Mouse (Mus musculus) liver, embryonic 14.5 days (tissue): ENCODE results near the gene Prr12. TPM values are rescaled to one million over a fixed set of nuclear protein-coding genes. Genes with fewer than 3 reads are reported as not detected.

Source experiments
- ATAC-seq: fragments of 200-750 bp; cut with Nextera tagmentation; 2 replicates; pipeline ENCODE4 v1.8.0; 2017; ENCODE audit warnings: moderate number of reproducible peaks, mild to moderate bottlenecking, moderate library complexity; ENCODE audit not compliant: insufficient read depth
- DNase-seq, 3 experiments: peaks; one replicate each; pipeline ENCODE4 v3.0.0-alpha.2; 2012 to 2013; ENCODE audit warnings: low read depth in 3 of 3, low spot score in 3 of 3
- H3K27ac ChIP-seq: fragments of 300-500 bp; sonication (generic); 2 replicates; pipeline ENCODE4 v1.5.1; 2014; ENCODE audit warnings: moderate library complexity, mild to moderate bottlenecking, control low read depth, inconsistent platforms
- H3K27me3 ChIP-seq: fragments of 300-500 bp; sonication (generic); 2 replicates; pipeline ENCODE4 v1.6.1; 2014; ENCODE audit warnings: mild to moderate bottlenecking, low read length, moderate library complexity; ENCODE audit not compliant: control insufficient read depth, insufficient read depth
- H3K36me3 ChIP-seq: fragments of 300-500 bp; sonication (generic); replicated peaks from 2 replicates; pipeline ENCODE4 v1.6.1; 2014; ENCODE audit warnings: low read depth; ENCODE audit not compliant: control insufficient read depth, insufficient read depth
- H3K4me1 ChIP-seq, 2 experiments: fragments of 200-500 bp in 1 of 2; fragments of 300-500 bp in 1 of 2; sonication (generic) in 1 of 2; replicated peaks; 2 replicates each; pipeline ENCODE4 v1.6.1; 2012 to 2014; ENCODE audit warnings: antibody characterized with exemption in 1 of 2, inconsistent platforms in 1 of 2, low read length in 1 of 2; ENCODE audit not compliant: control insufficient read depth in 2 of 2, insufficient read depth in 2 of 2
- H3K4me2 ChIP-seq: fragments of 300-500 bp; sonication (generic); 2 replicates; pipeline ENCODE4 v1.6.1; 2014; ENCODE audit warnings: low read depth, mild to moderate bottlenecking, control low read depth, moderate library complexity
- H3K4me3 ChIP-seq, 2 experiments: fragments of 200-500 bp in 1 of 2; fragments of 300-500 bp in 1 of 2; sonication (generic) in 1 of 2; 2 replicates each; pipeline ENCODE4 v1.5.1; 2012 to 2014; ENCODE audit warnings: low read depth in 2 of 2, low read length in 2 of 2, mild to moderate bottlenecking in 2 of 2, control low read depth in 1 of 2, inconsistent platforms in 1 of 2, moderate library complexity in 1 of 2; ENCODE audit not compliant: insufficient read depth in 1 of 2
- H3K9ac ChIP-seq: fragments of 300-500 bp; sonication (generic); replicated peaks from 2 replicates; pipeline ENCODE4 v1.6.1; 2014; ENCODE audit warnings: mild to moderate bottlenecking, control low read depth, moderate library complexity
- H3K9me3 ChIP-seq: fragments of 300-500 bp; sonication (generic); 2 replicates; pipeline ENCODE4 v1.6.1; 2016; ENCODE audit warnings: low read length, mixed read lengths; ENCODE audit not compliant: control insufficient read depth
- CTCF ChIP-seq: IDR thresholded peaks from 2 replicates; pipeline ENCODE4 v1.5.1; 2016; ENCODE audit warnings: antibody characterized with exemption, low read depth, control low read depth
- EP300 ChIP-seq: IDR thresholded peaks from 2 replicates; pipeline ENCODE4 v1.6.1; 2016; ENCODE audit warnings: antibody characterized with exemption, low read depth
- WGBS: fragments of 180-500 bp; shearing (Covaris S2); extraction: QIAGEN DNeasy Blood & Tissue Kit; methylation state at CpG from one replicate; pipeline ENCODE4 v1.1.7; 2014; ENCODE audit not compliant: insufficient replicate concordance; 5-methylcytosine and 5-hydroxymethylcytosine counted together
- microRNA-seq: library from miRNA; unstranded; fragments of <30 nt; microRNA quantifications from one replicate; pipeline ENCODE4, GENCODE M21; 2016
- polyA plus RNA-seq, 2 experiments: library from polyadenylated mRNA; depleted of rRNA in 1 of 2; stranded (reverse) in 1 of 2; unstranded in 1 of 2; fragments of >200 nt; fragmentation: Nextera tagmentation in 1 of 2; extraction: Ambion mirVana in 1 of 2; gene quantifications; 2 replicates each; pipeline versions ENCODE4 v1.2.1 to v1.2.3; 2012 to 2014

Gene Prr12
- polyA plus RNA-seq, 2 experiments = 1.9 to 2.6 TPM

GRCm38 (mm10) chr7:44983944-44984832, 68.5 kb downstream of the Prr12 start:
- peak overlapping the region; percentile 79 for H3K4me2 ChIP-seq
- no peaks in the 10 kb centered on the region for H3K27me3 ChIP-seq
- ATAC-seq (no peak), DNase-seq (no peak)
- no peak overlapping the region for H3K4me3 ChIP-seq
- H3K36me3 ChIP-seq = peaks cover 19% of the 10 kb centered on the region
- H3K27ac ChIP-seq = peak overlapping the region; percentile 1
- H3K9me3 ChIP-seq = no peaks in the 10 kb centered on the region
- TF ChIP-seq CTCF (no peak), EP300 (no peak)
- WGBS = 76% methylated on average over 7 of the region's 7 CpGs
- H3K9ac ChIP-seq = no peak overlapping the region
- peaks cover 3 to 16% of the 10 kb centered on the region in 2 experiments; a peak in 3 of 4 replicates for H3K4me1 ChIP-seq

GRCm38 (mm10) chr7:44983085-44983484, 69.6 kb downstream of the Prr12 start:
- no peak overlapping the region for H3K4me3 ChIP-seq
- DNase-seq (peak; percentile 59 to 69 (median 61)), ATAC-seq (no peak)
- TF ChIP-seq EP300 (no peak), CTCF (peak; percentile 99)
- H3K27ac ChIP-seq = no peak overlapping the region
- H3K4me1 ChIP-seq = peaks cover 3 to 13% of the 10 kb centered on the region in 2 experiments; a peak in 3 of 4 replicates
- H3K9ac ChIP-seq = no peak overlapping the region
- no peaks in the 10 kb centered on the region for H3K9me3 ChIP-seq
- 21% methylated on average over 6 of the region's 6 CpGs for WGBS
- peaks cover 27% of the 10 kb centered on the region for H3K36me3 ChIP-seq
- H3K27me3 ChIP-seq = no peaks in the 10 kb centered on the region
- H3K4me2 ChIP-seq = no peak overlapping the region

GRCm38 (mm10) chr7:44981539-44981938, 71.1 kb downstream of the Prr12 start:
- Histone ChIP-seq H3K27me3 (no peaks in the 10 kb centered on the region), H3K4me1 (peaks cover 3 to 5% of the 10 kb centered on the region in 2 experiments; a peak in 2 of 4 replicates), H3K4me3 (no peak overlapping the region), H3K9ac (no peak overlapping the region), H3K4me2 (no peak overlapping the region), H3K27ac (no peak overlapping the region), H3K9me3 (no peaks in the 10 kb centered on the region), H3K36me3 (peaks cover 40% of the 10 kb centered on the region)
- TF ChIP-seq EP300 (no peak), CTCF (no peak)
- DNase-seq (no peak), ATAC-seq (no peak)
- WGBS = 81% methylated on average over 8 of the region's 8 CpGs

- peaks cover 7 to 11% of the 10 kb centered on the region in 2 experiments; a peak in 3 of 4 replicates for H3K4me1 ChIP-seq
- no peaks in the 10 kb centered on the region for H3K9me3 ChIP-seq
- peaks cover 40% of the 10 kb centered on the region for H3K36me3 ChIP-seq
- DNase-seq (no peak), ATAC-seq (no peak)
- H3K27me3 ChIP-seq = no peaks in the 10 kb centered on the region
- 80% methylated on average over 3 of the region's 3 CpGs for WGBS
- no peak overlapping the region for H3K4me3 ChIP-seq
- no peak for TF ChIP-seq EP300
- TF ChIP-seq CTCF = peak; percentile 24
- H3K27ac ChIP-seq = no peak overlapping the region
- H3K4me2 ChIP-seq = no peak overlapping the region
- no peak overlapping the region for H3K9ac ChIP-seq
Observed at GRCm38 (mm10) chr7:44978300-44978699, 74.4 kb downstream of the Prr12 start.

Small RNA genes within 50 kb of the gene (microRNA-seq; reads per million reads assigned to microRNA genes)
- gene Mir7054 = not detected

Other genes starting within 250 kb of the Prr12 start
Only the 30 nearest of the 36 such genes appear.
- 12.7 and 14.3 TPM in 2 replicates for gene Pnkp, start 195.7 kb downstream of the Prr12 start, polyA plus RNA-seq (2012; rRNA removed)
- 15.6 and 17.0 TPM in 2 replicates for gene Pnkp, start 195.7 kb downstream of the Prr12 start, polyA plus RNA-seq (2014; fragmentation: Nextera tagmentation; extraction: Ambion mirVana)
- gene Ptov1, start 183.1 kb downstream of the Prr12 start, polyA plus RNA-seq (2012; rRNA removed) = 47.3 and 54.1 TPM in 2 replicates
- 35.0 and 42.1 TPM in 2 replicates for gene Ptov1, start 183.1 kb downstream of the Prr12 start, polyA plus RNA-seq (2014; fragmentation: Nextera tagmentation; extraction: Ambion mirVana)
- 29.3 and 35.1 TPM in 2 replicates for gene Med25, start 160.2 kb downstream of the Prr12 start, polyA plus RNA-seq (2012; rRNA removed)
- gene Med25, start 160.2 kb downstream of the Prr12 start, polyA plus RNA-seq (2014; fragmentation: Nextera tagmentation; extraction: Ambion mirVana) = 24.2 and 27.1 TPM in 2 replicates
- gene Fuz, start 156.8 kb downstream of the Prr12 start, polyA plus RNA-seq (2012; rRNA removed) = 5.9 and 6.5 TPM in 2 replicates
- gene Fuz, start 156.8 kb downstream of the Prr12 start, polyA plus RNA-seq (2014; fragmentation: Nextera tagmentation; extraction: Ambion mirVana) = 5.0 and 5.5 TPM in 2 replicates
- 62.2 and 67.6 TPM in 2 replicates for gene Ap2a1, start 123.4 kb downstream of the Prr12 start, polyA plus RNA-seq (2012; rRNA removed)
- gene Ap2a1, start 123.4 kb downstream of the Prr12 start, polyA plus RNA-seq (2014; fragmentation: Nextera tagmentation; extraction: Ambion mirVana) = 69.6 and 74.2 TPM in 2 replicates
- 0.07 and 0.22 TPM in 2 replicates for gene Tsks, start 109.7 kb downstream of the Prr12 start, polyA plus RNA-seq (2012; rRNA removed)
- 0.05 TPM in 1 of 2 replicates, not detected in the other for gene Tsks, start 109.7 kb downstream of the Prr12 start, polyA plus RNA-seq (2014; fragmentation: Nextera tagmentation; extraction: Ambion mirVana)
- 2.5 and 3.0 TPM in 2 replicates for gene Cpt1c, start 78.0 kb downstream of the Prr12 start, polyA plus RNA-seq (2012; rRNA removed)
- gene Cpt1c, start 78.0 kb downstream of the Prr12 start, polyA plus RNA-seq (2014; fragmentation: Nextera tagmentation; extraction: Ambion mirVana) = 0.80 and 1.3 TPM in 2 replicates
- gene Prmt1, start 66.3 kb downstream of the Prr12 start, polyA plus RNA-seq (2012; rRNA removed) = 168 and 174 TPM in 2 replicates
- gene Prmt1, start 66.3 kb downstream of the Prr12 start, polyA plus RNA-seq (2014; fragmentation: Nextera tagmentation; extraction: Ambion mirVana) = 50.4 and 51.2 TPM in 2 replicates
- 40.3 and 41.0 TPM in 2 replicates for gene Irf3, start 55.2 kb downstream of the Prr12 start, polyA plus RNA-seq (2012; rRNA removed)
- 28.0 and 32.1 TPM in 2 replicates for gene Irf3, start 55.2 kb downstream of the Prr12 start, polyA plus RNA-seq (2014; fragmentation: Nextera tagmentation; extraction: Ambion mirVana)
- 11.4 and 14.4 TPM in 2 replicates for gene Bcl2l12, start 54.2 kb downstream of the Prr12 start, polyA plus RNA-seq (2012; rRNA removed)
- 11.7 and 11.9 TPM in 2 replicates for gene Bcl2l12, start 54.2 kb downstream of the Prr12 start, polyA plus RNA-seq (2014; fragmentation: Nextera tagmentation; extraction: Ambion mirVana)
- gene Scaf1, start 36.5 kb downstream of the Prr12 start, polyA plus RNA-seq (2012; rRNA removed) = 16.2 and 16.9 TPM in 2 replicates
- gene Scaf1, start 36.5 kb downstream of the Prr12 start, polyA plus RNA-seq (2014; fragmentation: Nextera tagmentation; extraction: Ambion mirVana) = 11.0 and 14.5 TPM in 2 replicates
- gene Rras, start 34.9 kb downstream of the Prr12 start, polyA plus RNA-seq (2012; rRNA removed) = 16.3 and 19.7 TPM in 2 replicates
- gene Rras, start 34.9 kb downstream of the Prr12 start, polyA plus RNA-seq (2014; fragmentation: Nextera tagmentation; extraction: Ambion mirVana) = 15.4 and 20.6 TPM in 2 replicates
- 24.5 and 26.4 TPM in 2 replicates for gene Nosip, start 9.5 kb upstream of the Prr12 start, polyA plus RNA-seq (2012; rRNA removed)
- gene Nosip, start 9.5 kb upstream of the Prr12 start, polyA plus RNA-seq (2014; fragmentation: Nextera tagmentation; extraction: Ambion mirVana) = 23.1 and 27.4 TPM in 2 replicates
- gene Prrg2, start 9.8 kb upstream of the Prr12 start, polyA plus RNA-seq (2012; rRNA removed) = 8.5 and 10.1 TPM in 2 replicates
- 6.2 and 7.3 TPM in 2 replicates for gene Prrg2, start 9.8 kb upstream of the Prr12 start, polyA plus RNA-seq (2014; fragmentation: Nextera tagmentation; extraction: Ambion mirVana)
- gene Rcn3, start 39.3 kb upstream of the Prr12 start, polyA plus RNA-seq (2012; rRNA removed) = 20.1 and 20.6 TPM in 2 replicates
- gene Rcn3, start 39.3 kb upstream of the Prr12 start, polyA plus RNA-seq (2014; fragmentation: Nextera tagmentation; extraction: Ambion mirVana) = 19.2 and 21.5 TPM in 2 replicates
- gene Fcgrt, start 51.0 kb upstream of the Prr12 start, polyA plus RNA-seq (2012; rRNA removed) = 14.9 and 16.3 TPM in 2 replicates
- gene Fcgrt, start 51.0 kb upstream of the Prr12 start, polyA plus RNA-seq (2014; fragmentation: Nextera tagmentation; extraction: Ambion mirVana) = 35.5 and 35.6 TPM in 2 replicates
- gene Rps11, start 71.6 kb upstream of the Prr12 start, polyA plus RNA-seq (2012; rRNA removed) = 309 and 366 TPM in 2 replicates
- gene Rps11, start 71.6 kb upstream of the Prr12 start, polyA plus RNA-seq (2014; fragmentation: Nextera tagmentation; extraction: Ambion mirVana) = 989 and 1,016 TPM in 2 replicates
- 534 and 909 TPM in 2 replicates for gene Rpl13a, start 75.9 kb upstream of the Prr12 start, polyA plus RNA-seq (2012; rRNA removed)
- gene Rpl13a, start 75.9 kb upstream of the Prr12 start, polyA plus RNA-seq (2014; fragmentation: Nextera tagmentation; extraction: Ambion mirVana) = 992 and 1,027 TPM in 2 replicates
- 0.03 TPM in 1 of 2 replicates, not detected in the other for gene Gm45713, start 83.3 kb upstream of the Prr12 start, polyA plus RNA-seq (2012; rRNA removed)
- gene Gm45713, start 83.3 kb upstream of the Prr12 start, polyA plus RNA-seq (2014; fragmentation: Nextera tagmentation; extraction: Ambion mirVana) = 0.15 and 0.63 TPM in 2 replicates
- 12.1 and 13.4 TPM in 2 replicates for gene Flt3l, start 83.6 kb upstream of the Prr12 start, polyA plus RNA-seq (2012; rRNA removed)
- 3.9 and 5.5 TPM in 2 replicates for gene Flt3l, start 83.6 kb upstream of the Prr12 start, polyA plus RNA-seq (2014; fragmentation: Nextera tagmentation; extraction: Ambion mirVana)
- 38.3 and 43.3 TPM in 2 replicates for gene Pih1d1, start 101.4 kb upstream of the Prr12 start, polyA plus RNA-seq (2012; rRNA removed)
- gene Pih1d1, start 101.4 kb upstream of the Prr12 start, polyA plus RNA-seq (2014; fragmentation: Nextera tagmentation; extraction: Ambion mirVana) = 44.3 and 45.8 TPM in 2 replicates
- 17.9 and 19.8 TPM in 2 replicates for gene Aldh16a1, start 101.7 kb upstream of the Prr12 start, polyA plus RNA-seq (2012; rRNA removed)
- 20.9 and 23.1 TPM in 2 replicates for gene Aldh16a1, start 101.7 kb upstream of the Prr12 start, polyA plus RNA-seq (2014; fragmentation: Nextera tagmentation; extraction: Ambion mirVana)
- 0.01 TPM in 2 replicates for gene Slc17a7, start 111.1 kb upstream of the Prr12 start, polyA plus RNA-seq (2012; rRNA removed)
- not detected in 2 replicates for gene Slc17a7, start 111.1 kb upstream of the Prr12 start, polyA plus RNA-seq (2014; fragmentation: Nextera tagmentation; extraction: Ambion mirVana)
- gene Gfy, start 126.7 kb upstream of the Prr12 start, polyA plus RNA-seq (2012; rRNA removed) = 0.02 TPM in 1 of 2 replicates, not detected in the other
- not detected in 2 replicates for gene Gfy, start 126.7 kb upstream of the Prr12 start, polyA plus RNA-seq (2014; fragmentation: Nextera tagmentation; extraction: Ambion mirVana)
- gene Pth2, start 128.1 kb upstream of the Prr12 start, polyA plus RNA-seq (2012; rRNA removed) = not detected in 2 replicates
- not detected in 2 replicates for gene Pth2, start 128.1 kb upstream of the Prr12 start, polyA plus RNA-seq (2014; fragmentation: Nextera tagmentation; extraction: Ambion mirVana)
- 0.02 and 0.08 TPM in 2 replicates for gene Ccdc155, start 152.0 kb upstream of the Prr12 start, polyA plus RNA-seq (2012; rRNA removed)
- gene Ccdc155, start 152.0 kb upstream of the Prr12 start, polyA plus RNA-seq (2014; fragmentation: Nextera tagmentation; extraction: Ambion mirVana) = not detected in 2 replicates
- 1.1 and 1.5 TPM in 2 replicates for gene Dkkl1, start 159.3 kb upstream of the Prr12 start, polyA plus RNA-seq (2012; rRNA removed)
- 2.1 and 2.6 TPM in 2 replicates for gene Dkkl1, start 159.3 kb upstream of the Prr12 start, polyA plus RNA-seq (2014; fragmentation: Nextera tagmentation; extraction: Ambion mirVana)
- 7.9 and 10.0 TPM in 2 replicates for gene Tead2, start 162.9 kb upstream of the Prr12 start, polyA plus RNA-seq (2012; rRNA removed)
- gene Tead2, start 162.9 kb upstream of the Prr12 start, polyA plus RNA-seq (2014; fragmentation: Nextera tagmentation; extraction: Ambion mirVana) = 4.1 and 4.5 TPM in 2 replicates
- gene Cd37, start 186.2 kb upstream of the Prr12 start, polyA plus RNA-seq (2012; rRNA removed) = 10.5 and 12.8 TPM in 2 replicates
- 9.0 and 9.1 TPM in 2 replicates for gene Cd37, start 186.2 kb upstream of the Prr12 start, polyA plus RNA-seq (2014; fragmentation: Nextera tagmentation; extraction: Ambion mirVana)
- gene Slc6a16, start 188.2 kb upstream of the Prr12 start, polyA plus RNA-seq (2012; rRNA removed) = 0.03 TPM in 1 of 2 replicates, not detected in the other
- not detected in 2 replicates for gene Slc6a16, start 188.2 kb upstream of the Prr12 start, polyA plus RNA-seq (2014; fragmentation: Nextera tagmentation; extraction: Ambion mirVana)